Mouse (Mus musculus) layer of hippocampus, postnatal 10 days (tissue): ENCODE measurements around the gene D7Ertd443e. TPM values are rescaled to one million over a fixed set of nuclear protein-coding genes. Genes with fewer than 3 reads are reported as not detected.

Experiments
- DNase-seq, 2 experiments: peaks; one replicate each; pipeline ENCODE4 v3.0.0; 2021; ENCODE audit warnings: low spot score in 2 of 2
- total RNA-seq, 2 experiments: library from RNA; stranded (reverse); gene quantifications; 2 replicates each; pipeline ENCODE4 v1.2.3; 2021

The D7Ertd443e gene
- total RNA-seq, 2 experiments from 2014 or later = 0.87 to 1.1 TPM

- no peak for DNase-seq
Observed at GRCm38 (mm10) chr7:134289611-134290301, 95.7 kb downstream of the D7Ertd443e start.

- no peak for DNase-seq
Observed at GRCm38 (mm10) chr7:134289126-134289525, 96.3 kb downstream of the D7Ertd443e start.

- no peak for DNase-seq
Observed at GRCm38 (mm10) chr7:134287570-134288222, 97.8 kb downstream of the D7Ertd443e start.

- no peak for DNase-seq
Observed at GRCm38 (mm10) chr7:134272956-134273355, 112.5 kb downstream of the D7Ertd443e start.

DNA sequence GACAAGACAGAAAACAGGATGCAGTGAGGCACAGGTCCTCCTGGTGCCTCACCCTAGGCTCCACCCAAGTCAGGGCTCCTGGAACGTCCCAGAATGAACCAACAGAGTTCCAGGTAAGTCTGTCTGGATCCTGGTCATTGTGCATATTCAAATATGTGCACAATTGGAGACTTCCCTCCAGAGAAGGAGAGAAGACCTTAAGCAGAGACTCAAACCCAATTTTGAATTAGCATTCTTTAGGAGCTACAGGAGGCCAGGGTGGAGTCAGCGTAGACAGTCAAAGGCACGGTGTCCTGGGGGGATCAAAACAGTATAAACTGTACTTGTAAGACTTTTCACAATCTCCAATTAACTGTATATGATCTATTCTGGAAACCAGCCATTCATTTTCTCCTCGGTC is 113.0 kb downstream of the D7Ertd443e start:
- DNase-seq = no peak

DNA sequence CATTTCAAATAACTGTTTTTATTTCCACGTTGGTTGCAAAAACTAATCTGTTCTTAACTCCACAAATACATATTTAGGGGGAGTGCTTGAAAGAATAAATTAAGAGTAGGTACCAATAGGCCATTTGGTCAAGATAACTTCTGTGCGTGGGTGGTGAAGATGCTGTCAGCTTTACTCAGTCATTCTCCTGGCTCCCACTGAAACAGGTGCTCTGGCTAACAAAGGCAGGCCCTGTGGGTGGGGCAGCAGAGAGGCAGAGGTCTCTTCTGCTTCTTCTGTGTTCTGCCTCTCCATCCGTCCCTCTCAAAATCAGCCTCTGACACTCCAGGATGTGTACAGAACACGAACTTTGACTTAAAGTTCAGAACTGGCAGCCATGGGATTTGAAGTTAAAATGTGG is 119.7 kb downstream of the D7Ertd443e start:
- DNase-seq = no peak

DNA sequence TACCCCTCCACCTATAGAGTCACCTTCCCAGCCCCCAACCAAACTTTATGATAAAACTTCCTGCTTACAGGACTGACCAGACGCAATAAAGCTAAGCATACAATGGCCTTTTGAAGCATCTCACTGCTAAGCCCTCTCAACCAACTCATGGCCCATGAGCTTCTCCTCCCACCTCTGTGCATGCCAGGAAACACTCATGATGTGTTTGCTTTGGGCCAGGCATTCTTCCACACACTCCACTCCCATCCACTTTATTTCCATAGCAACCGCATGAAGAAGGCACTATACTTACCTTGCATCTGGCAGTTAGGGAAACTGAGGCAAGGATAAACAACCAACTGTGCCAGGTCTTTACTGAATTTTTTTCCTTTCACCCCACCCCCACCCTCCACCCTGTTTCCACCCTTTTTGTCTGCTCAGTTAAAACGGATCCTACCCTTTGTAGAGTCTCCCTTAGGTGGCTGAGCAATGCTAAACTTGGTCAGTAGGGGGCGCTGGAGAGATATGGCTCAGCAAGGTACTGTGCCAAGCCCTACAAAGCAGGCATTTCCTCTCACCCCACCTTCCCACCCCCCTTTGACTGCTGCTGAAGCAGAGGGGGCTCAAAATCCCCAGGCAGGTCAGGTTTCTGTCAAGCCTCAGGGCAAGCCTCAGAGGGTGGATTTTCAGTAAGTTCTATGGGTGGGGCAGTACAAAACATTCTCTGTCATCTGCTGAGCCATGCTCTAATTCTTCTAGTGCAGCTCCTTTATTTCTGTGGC is 122.1 kb downstream of the D7Ertd443e start:
- peak; percentile 71 to 76 for DNase-seq

- peak in 1 of 2 experiments; percentile 16 for DNase-seq
Observed at GRCm38 (mm10) chr7:134261003-134261701, 124.3 kb downstream of the D7Ertd443e start.

- DNase-seq = no peak
Observed at GRCm38 (mm10) chr7:134250273-134250870, 135.1 kb downstream of the D7Ertd443e start.

- DNase-seq = no peak
Observed at GRCm38 (mm10) chr7:134248041-134248440, 137.4 kb downstream of the D7Ertd443e start.

DNA sequence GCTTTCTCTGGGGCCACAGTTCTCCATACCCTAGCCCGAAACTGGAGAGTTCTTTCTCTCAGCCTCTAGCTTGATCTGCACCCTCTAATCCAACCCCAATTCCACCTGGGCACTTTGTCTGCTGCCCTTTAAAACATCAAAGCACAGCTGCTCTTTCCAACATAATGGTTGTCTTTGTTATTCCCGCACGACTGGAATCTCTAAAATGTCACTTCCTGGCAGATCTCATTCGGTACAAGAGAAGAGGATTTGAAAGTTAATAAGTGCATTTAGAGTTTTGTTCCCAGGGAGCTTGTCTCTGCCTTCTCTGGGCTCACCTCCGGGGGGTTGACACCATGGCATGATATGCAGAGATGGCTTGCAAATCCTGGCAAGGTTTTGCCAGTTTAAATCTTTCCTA is 138.8 kb downstream of the D7Ertd443e start:
- no peak for DNase-seq

DNA sequence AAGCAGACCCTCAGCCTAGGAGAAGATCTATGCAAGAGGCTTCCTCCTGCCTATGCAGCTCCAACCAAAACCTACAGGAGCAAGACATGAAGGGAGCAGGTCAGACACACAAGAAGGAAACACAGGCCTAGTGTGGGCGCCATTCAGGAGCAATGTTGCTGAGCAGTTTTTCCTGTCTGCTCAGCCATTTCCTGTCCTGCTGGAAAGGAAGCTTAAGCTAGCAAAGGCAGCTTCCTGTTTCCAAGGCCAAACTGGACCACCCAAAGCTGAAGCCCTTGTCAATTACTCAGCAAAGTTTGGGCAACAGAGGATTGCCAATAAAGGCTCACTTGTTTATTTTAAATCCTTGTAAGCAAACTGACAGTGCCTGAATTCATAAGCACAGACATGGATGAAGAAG is 142.7 kb downstream of the D7Ertd443e start:
- no peak for DNase-seq

- DNase-seq = no peak
Observed at GRCm38 (mm10) chr7:134241212-134241611, 144.2 kb downstream of the D7Ertd443e start.

- no peak for DNase-seq
Observed at GRCm38 (mm10) chr7:134240579-134240978, 144.9 kb downstream of the D7Ertd443e start.

DNA sequence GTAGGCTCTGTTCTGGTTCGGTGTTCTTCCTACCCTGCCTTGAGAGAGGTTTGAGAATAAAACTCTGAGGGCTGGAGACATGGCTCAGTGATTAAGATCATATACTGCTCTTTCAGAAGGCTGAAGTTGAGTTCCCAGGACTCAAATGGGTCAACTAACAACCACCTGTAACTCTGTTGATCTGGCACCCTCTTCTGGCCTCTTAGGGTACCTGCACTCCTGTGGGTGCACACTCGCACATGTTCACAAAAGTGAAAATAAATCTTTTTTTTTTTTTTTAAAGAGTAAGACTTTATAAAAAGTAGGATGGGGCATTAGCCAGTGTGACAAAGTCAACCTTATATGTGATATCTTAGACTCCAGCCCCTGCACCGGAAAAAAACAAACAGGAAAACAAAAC is 146.6 kb downstream of the D7Ertd443e start:
- no peak for DNase-seq

DNA sequence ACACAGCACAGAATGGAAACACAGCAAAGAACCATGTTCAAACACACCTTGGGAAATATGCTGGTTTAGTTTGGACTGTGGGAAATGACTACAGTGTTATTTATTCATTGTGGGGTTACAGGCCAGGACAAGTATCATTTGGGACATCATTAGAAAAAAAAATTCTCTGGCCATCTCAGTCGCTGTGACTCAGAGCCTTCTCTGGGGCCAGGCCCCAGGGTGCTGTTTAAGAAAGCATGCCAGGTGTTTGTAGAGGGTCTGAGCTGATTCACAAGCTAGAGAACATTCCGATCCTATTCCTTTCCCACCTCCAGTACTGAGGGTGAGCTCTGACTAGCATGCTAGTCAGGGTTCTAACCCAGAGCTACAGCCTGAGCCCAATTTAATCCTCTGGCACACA is 148.1 kb downstream of the D7Ertd443e start:
- no peak for DNase-seq

- DNase-seq = no peak
Observed at GRCm38 (mm10) chr7:134236727-134237126, 148.7 kb downstream of the D7Ertd443e start.

- DNase-seq = no peak
Observed at GRCm38 (mm10) chr7:134235552-134235951, 149.9 kb downstream of the D7Ertd443e start.

- no peak for DNase-seq
Observed at GRCm38 (mm10) chr7:134231378-134232346, 153.8 kb downstream of the D7Ertd443e start, which contains the start of gene Adam12. TSS of gene Adam12 (minus strand) at chr7:134232146.

DNA sequence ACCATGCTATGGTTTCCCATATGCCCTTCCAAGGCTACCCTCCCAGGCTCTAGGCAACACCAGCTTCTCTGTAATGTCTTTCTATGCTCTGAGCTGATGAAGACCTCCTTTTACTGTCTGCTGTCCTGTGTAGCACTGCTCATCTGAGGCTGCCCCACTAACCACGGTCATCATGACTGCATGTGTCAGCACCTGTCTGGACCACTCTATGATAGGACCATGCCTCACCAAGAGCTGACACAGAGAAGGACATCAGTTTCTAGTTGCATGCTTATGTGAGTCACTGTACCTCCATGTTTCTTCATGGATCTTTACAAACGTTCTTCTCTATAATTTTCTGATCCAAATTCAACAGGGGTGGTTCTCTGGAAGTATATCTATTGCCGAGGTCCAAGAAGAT is 154.8 kb downstream of the D7Ertd443e start:
- no peak for DNase-seq
